Mouse (Mus musculus): ENCODE data around the gene March5. TPM values are rescaled to one million over a fixed set of nuclear protein-coding genes. Genes with fewer than 3 reads are reported as not detected.
"Not testable (repeated sequence)": the region's sequence is repeated elsewhere in the genome, so short reads cannot be mapped to it uniquely, and the experiment has no call there.

The March5 gene
- polyA plus RNA-seq, 1 experiment from 2014 or later: 49.0 TPM

DNA sequence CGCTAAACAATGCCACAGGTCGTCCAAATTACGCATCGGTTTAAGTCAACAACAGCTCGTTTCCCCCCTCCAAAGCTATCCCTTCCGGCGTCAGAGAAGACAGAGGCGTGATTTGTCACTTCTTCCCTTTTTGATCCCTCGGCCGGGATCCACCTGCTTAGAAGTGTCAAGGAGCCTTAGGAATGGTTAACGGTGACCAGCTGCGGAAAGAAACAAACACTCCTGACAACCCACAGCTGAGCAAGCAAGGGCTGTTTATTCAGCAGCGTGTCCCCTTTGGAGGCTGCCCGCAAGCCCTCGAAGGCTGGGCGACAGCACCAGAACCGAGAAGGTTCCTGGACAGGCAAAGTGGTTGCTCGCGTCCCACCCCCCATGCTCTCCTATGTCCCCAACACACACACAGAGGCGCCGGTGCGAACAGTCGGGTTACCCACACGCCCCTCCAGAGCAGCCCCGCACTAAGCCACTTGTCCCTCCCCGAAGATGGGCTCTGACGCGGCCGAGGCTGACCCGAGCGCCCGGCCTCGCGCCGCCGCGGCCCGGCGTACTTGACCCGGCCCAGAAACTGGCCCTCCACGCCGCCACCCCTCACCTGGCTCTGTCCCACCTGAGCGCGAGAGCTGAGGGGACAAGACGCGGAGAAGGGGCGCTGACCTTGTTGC is 571 bp upstream of the March5 start:
- H3K4me1 ChIP-seq (ENCODE audit: control insufficient read depth, insufficient read depth, low read length): peaks cover 15% of the 10 kb centered on the region
- peak overlapping the region; percentile 10; the same call in 1 of the 2 replicates for H3K27ac ChIP-seq (ENCODE audit: low read length)
- H3K4me3 ChIP-seq (ENCODE audit: low read length): peak overlapping the region; percentile 99
- H3K4me2 ChIP-seq (ENCODE audit: low read depth, low read length): peak overlapping the region; percentile 90
- peak; percentile 68 for ATAC-seq
- peaks cover 3% of the 10 kb centered on the region; the same call in 1 of the 2 replicates for H3K36me3 ChIP-seq (ENCODE audit: control insufficient read depth, insufficient read depth, low read length)
- H3K9me3 ChIP-seq (ENCODE audit: control insufficient read depth, low read length): no peaks in the 10 kb centered on the region
- H3K9ac ChIP-seq (ENCODE audit: low read depth, low read length): peak overlapping the region; percentile 98
- under 1% methylated on average over 47 of the region's 47 CpGs for WGBS
- no peaks in the 10 kb centered on the region for H3K27me3 ChIP-seq (replicated peaks; ENCODE audit: control insufficient read depth, insufficient read depth, low read length)

DNA sequence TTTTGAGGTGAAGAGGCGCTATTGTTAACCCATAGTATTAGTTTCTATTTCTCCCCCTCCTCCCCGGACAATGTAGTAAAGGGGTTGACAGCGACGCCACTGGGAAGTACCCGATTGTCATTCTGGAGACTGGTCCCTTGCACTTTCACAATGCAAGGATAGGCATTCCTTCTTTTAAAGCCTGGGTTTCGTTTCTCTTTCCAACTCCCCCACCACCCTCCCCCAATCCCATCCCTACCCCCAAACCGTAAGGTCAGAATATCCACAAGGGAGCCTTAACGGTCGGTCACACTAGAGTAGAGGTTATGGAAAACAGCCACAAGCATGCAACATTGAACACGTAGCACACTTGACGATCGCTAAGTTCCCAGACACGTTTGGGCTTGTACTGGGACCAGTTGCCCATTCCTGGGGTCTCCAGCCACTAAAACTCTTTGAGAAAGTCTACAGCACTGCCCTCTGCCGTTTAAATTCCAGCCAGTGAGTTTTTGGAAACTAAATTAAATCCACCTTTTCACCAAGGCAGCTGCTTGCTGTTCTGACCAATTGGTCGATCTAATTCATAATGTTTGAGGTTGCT is 923 bp downstream of the March5 start, which contains the start of gene Cpeb3:
Cpeb3 (minus strand) TSS at position 426 of the 580 bp plus-strand sequence.
- peak within 1 kb of the TSS; percentile 99 for H3K4me3 ChIP-seq (ENCODE audit: low read length)
- H3K36me3 ChIP-seq (ENCODE audit: control insufficient read depth, insufficient read depth, low read length): peaks cover 3% of the 10 kb centered on the region; the same call in 1 of the 2 replicates
- peaks cover 15% of the 10 kb centered on the region for H3K4me1 ChIP-seq (ENCODE audit: control insufficient read depth, insufficient read depth, low read length)
- no peaks in the 10 kb centered on the region for H3K27me3 ChIP-seq (replicated peaks; ENCODE audit: control insufficient read depth, insufficient read depth, low read length)
- H3K9me3 ChIP-seq (ENCODE audit: control insufficient read depth, low read length): no peaks in the 10 kb centered on the region
- H3K4me2 ChIP-seq (ENCODE audit: low read depth, low read length): peak within 1 kb of the TSS; percentile 79
- WGBS: under 1% methylated on average over 15 of the region's 15 CpGs
- peak within 1 kb of the TSS; percentile 84 for H3K27ac ChIP-seq (ENCODE audit: low read length)
- ATAC-seq: no peak
- H3K9ac ChIP-seq (ENCODE audit: low read depth, low read length): peak within 1 kb of the TSS; percentile 98

DNA sequence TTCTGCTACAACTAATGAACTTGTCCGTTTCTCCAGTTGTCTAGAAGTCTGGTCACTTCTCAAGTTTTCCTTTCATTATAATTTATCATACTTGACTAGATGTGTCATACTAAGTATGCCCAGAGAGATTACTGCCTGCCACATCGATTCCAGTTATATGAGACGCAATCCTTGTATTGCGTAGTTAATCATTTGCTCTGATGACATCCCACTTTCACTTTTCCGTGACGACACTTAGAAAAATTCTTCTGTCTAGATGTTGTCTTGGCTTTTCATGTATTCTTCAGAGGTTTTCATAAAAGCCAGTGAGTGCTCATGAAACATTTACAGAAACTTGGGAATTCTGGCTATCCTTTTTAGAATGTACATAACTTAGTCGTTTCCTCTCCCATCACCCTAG is 1.6 kb downstream of the March5 start:
- H3K27ac ChIP-seq (ENCODE audit: low read length): no peak overlapping the region
- H3K4me2 ChIP-seq (ENCODE audit: low read depth, low read length): peak overlapping the region; percentile 79
- H3K27me3 ChIP-seq (replicated peaks; ENCODE audit: control insufficient read depth, insufficient read depth, low read length): no peaks in the 10 kb centered on the region
- 48% methylated on average over 7 of the region's 7 CpGs for WGBS
- H3K4me3 ChIP-seq (ENCODE audit: low read length): peak overlapping the region; percentile 99
- no peaks in the 10 kb centered on the region for H3K9me3 ChIP-seq (ENCODE audit: control insufficient read depth, low read length)
- no peak overlapping the region; the same call in 1 of the 2 replicates for H3K9ac ChIP-seq (ENCODE audit: low read depth, low read length)
- no peak for ATAC-seq
- H3K4me1 ChIP-seq (ENCODE audit: control insufficient read depth, insufficient read depth, low read length): peaks cover 15% of the 10 kb centered on the region
- peaks cover 3% of the 10 kb centered on the region; the same call in 1 of the 2 replicates for H3K36me3 ChIP-seq (ENCODE audit: control insufficient read depth, insufficient read depth, low read length)

- no peak for ATAC-seq
- peaks cover 15% of the 10 kb centered on the region for H3K4me1 ChIP-seq (ENCODE audit: control insufficient read depth, insufficient read depth, low read length)
- H3K9ac ChIP-seq (ENCODE audit: low read depth, low read length): no peak overlapping the region
- H3K27me3 ChIP-seq (replicated peaks; ENCODE audit: control insufficient read depth, insufficient read depth, low read length): no peaks in the 10 kb centered on the region
- H3K9me3 ChIP-seq (ENCODE audit: control insufficient read depth, low read length): no peaks in the 10 kb centered on the region
- peaks cover 3% of the 10 kb centered on the region; the same call in 1 of the 2 replicates for H3K36me3 ChIP-seq (ENCODE audit: control insufficient read depth, insufficient read depth, low read length)
- no peak overlapping the region for H3K27ac ChIP-seq (ENCODE audit: low read length)
- H3K4me2 ChIP-seq (ENCODE audit: low read depth, low read length): no peak overlapping the region
- WGBS: 80% methylated on average over 8 of the region's 8 CpGs
- H3K4me3 ChIP-seq (ENCODE audit: low read length): no peak overlapping the region
Measured at GRCm38 (mm10) chr19:37209467-37210128, 2.3 kb downstream of the March5 start.

DNA sequence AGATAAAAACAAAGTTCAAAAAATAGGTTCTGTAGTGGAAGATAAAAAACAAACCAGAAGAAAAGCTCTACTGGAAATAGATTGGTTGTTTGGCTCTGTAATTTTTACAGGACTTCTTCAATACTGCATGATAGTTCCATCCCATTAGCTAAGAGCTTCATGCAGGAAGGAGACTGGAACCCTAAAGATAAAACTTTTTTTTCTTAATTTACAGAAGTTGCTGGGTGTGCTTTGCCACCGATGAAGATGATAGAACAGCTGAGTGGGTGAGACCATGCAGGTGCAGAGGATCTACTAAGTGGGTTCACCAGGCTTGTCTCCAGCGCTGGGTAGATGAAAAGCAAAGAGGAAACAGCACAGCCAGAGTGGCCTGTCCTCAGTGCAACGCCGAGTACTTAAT is 3.1 kb downstream of the March5 start:
- 93% methylated on average over 4 of the region's 4 CpGs for WGBS
- Histone ChIP-seq H3K27me3 (replicated peaks; ENCODE audit: control insufficient read depth, insufficient read depth, low read length) (no peaks in the 10 kb centered on the region), H3K4me2 (ENCODE audit: low read depth, low read length) (no peak overlapping the region), H3K36me3 (ENCODE audit: control insufficient read depth, insufficient read depth, low read length) (peaks cover 3% of the 10 kb centered on the region; the same call in 1 of the 2 replicates), H3K9me3 (ENCODE audit: control insufficient read depth, low read length) (no peaks in the 10 kb centered on the region), H3K4me3 (ENCODE audit: low read length) (no peak overlapping the region), H3K4me1 (ENCODE audit: control insufficient read depth, insufficient read depth, low read length) (peaks cover 15% of the 10 kb centered on the region), H3K27ac (ENCODE audit: low read length) (no peak overlapping the region), H3K9ac (ENCODE audit: low read depth, low read length) (no peak overlapping the region)
- ATAC-seq: no peak

DNA sequence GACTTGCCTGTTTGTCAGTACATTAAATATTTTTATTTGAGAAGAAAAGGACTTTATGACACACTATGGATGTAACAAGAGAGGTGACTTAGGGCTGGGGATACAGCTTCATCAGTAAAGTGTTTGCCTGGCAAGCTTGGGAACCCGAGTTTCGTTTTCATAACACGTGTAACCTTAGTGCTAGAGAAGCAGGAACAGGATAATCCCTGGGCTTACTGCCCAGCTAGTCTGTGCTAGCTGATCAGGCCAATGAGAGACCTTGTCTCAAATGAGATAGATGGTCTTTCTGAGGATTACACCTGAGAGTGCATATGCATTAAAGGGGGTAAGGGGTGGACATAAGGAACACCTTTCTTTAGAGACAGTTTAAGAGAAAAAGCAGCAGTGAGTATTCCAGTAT is 4.1 kb downstream of the March5 start:
- Histone ChIP-seq H3K4me3 (ENCODE audit: low read length) (no peak overlapping the region), H3K36me3 (ENCODE audit: control insufficient read depth, insufficient read depth, low read length) (peaks cover 6% of the 10 kb centered on the region; the same call in 1 of the 2 replicates), H3K9me3 (ENCODE audit: control insufficient read depth, low read length) (no peaks in the 10 kb centered on the region), H3K4me2 (ENCODE audit: low read depth, low read length) (no peak overlapping the region), H3K27ac (ENCODE audit: low read length) (no peak overlapping the region), H3K27me3 (replicated peaks; ENCODE audit: control insufficient read depth, insufficient read depth, low read length) (no peaks in the 10 kb centered on the region), H3K9ac (ENCODE audit: low read depth, low read length) (no peak overlapping the region), H3K4me1 (ENCODE audit: control insufficient read depth, insufficient read depth, low read length) (peaks cover 15% of the 10 kb centered on the region)
- 88% methylated on average over 3 of the region's 3 CpGs for WGBS
- ATAC-seq: no peak

GRCm38 (mm10) chr19:37214711-37215110 is 7.4 kb downstream of the March5 start:
- 0 out of 2 replicates have a peak, but pooled peaks cover under 1% of the 10 kb centered on the region for H3K4me1 ChIP-seq (ENCODE audit: control insufficient read depth, insufficient read depth, low read length)
- H3K27ac ChIP-seq (ENCODE audit: low read length): no peak overlapping the region
- peaks cover 12% of the 10 kb centered on the region for H3K36me3 ChIP-seq (ENCODE audit: control insufficient read depth, insufficient read depth, low read length)
- H3K4me2 ChIP-seq (ENCODE audit: low read depth, low read length): no peak overlapping the region
- H3K4me3 ChIP-seq (ENCODE audit: low read length): no peak overlapping the region
- no peaks in the 10 kb centered on the region for H3K9me3 ChIP-seq (ENCODE audit: control insufficient read depth, low read length)
- H3K27me3 ChIP-seq (replicated peaks; ENCODE audit: control insufficient read depth, insufficient read depth, low read length): no peaks in the 10 kb centered on the region
- no peak for ATAC-seq
- no peak overlapping the region for H3K9ac ChIP-seq (ENCODE audit: low read depth, low read length)
- 66% methylated on average over 2 of the region's 2 CpGs for WGBS

DNA sequence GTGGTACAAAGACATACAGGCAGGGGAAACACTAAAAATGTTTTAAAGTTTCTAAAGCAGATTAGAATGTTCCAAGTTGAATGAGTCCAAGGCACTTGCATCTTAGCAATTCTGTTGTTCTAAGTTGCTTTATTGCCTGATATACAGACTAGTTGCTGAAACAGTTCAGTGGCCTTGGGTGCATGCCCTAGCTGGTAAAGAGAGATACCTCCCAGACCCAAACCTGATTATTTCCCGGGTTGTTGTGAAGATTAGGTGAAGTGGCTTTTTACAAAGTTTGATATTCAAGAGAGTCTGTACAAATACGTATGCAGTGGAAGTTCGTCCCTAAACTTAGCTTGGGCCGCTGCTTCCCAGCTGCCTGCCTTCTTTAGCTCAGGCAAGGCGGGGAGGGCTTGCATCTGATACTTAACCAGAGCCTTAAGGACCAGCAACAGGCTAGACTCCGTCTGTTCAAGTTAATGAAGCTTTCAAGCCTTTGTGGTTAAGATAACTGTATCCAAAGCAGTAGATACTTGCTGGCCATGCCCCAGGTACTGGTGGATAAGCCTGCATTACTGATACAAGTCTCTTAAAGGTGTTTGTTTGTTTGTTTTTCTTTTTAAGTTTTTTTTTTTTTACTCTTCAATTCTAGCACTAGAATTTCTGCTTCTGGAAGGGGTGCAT is 18.0 kb downstream of the March5 start:
- Histone ChIP-seq H3K27ac (ENCODE audit: low read length) (no peak overlapping the region), H3K4me2 (ENCODE audit: low read depth, low read length) (no peak overlapping the region), H3K4me3 (ENCODE audit: low read length) (no peak overlapping the region), H3K36me3 (ENCODE audit: control insufficient read depth, insufficient read depth, low read length) (peaks cover 3% of the 10 kb centered on the region; the same call in 1 of the 2 replicates), H3K4me1 (ENCODE audit: control insufficient read depth, insufficient read depth, low read length) (no peaks in the 10 kb centered on the region), H3K9me3 (ENCODE audit: control insufficient read depth, low read length) (no peaks in the 10 kb centered on the region), H3K9ac (ENCODE audit: low read depth, low read length) (no peak overlapping the region), H3K27me3 (replicated peaks; ENCODE audit: control insufficient read depth, insufficient read depth, low read length) (no peaks in the 10 kb centered on the region)
- no peak for ATAC-seq
- 88% methylated on average over 6 of the region's 6 CpGs for WGBS

DNA sequence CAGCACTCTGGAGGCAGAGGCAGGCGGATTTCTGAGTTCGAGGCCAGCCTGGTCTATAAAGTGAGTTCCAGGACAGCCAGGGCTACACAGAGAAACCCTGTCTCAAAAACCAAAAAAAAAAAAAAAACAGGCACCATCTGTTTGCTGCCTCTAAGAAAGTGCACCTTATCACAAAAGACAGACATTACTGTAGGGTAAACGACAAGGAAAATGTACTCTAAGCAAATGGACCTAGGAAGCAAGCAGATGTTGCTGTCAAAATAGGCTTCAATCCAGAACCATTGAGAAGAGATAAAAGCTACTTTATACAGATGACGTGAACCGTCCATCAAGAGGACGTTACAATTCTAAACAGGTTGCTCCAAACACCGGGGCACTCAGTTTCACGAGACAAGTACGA is 25.3 kb downstream of the March5 start:
- H3K27ac ChIP-seq (ENCODE audit: low read length); H3K4me3 ChIP-seq (ENCODE audit: low read length); ATAC-seq; H3K9ac ChIP-seq (ENCODE audit: low read depth, low read length); H3K36me3 ChIP-seq (ENCODE audit: control insufficient read depth, insufficient read depth, low read length); H3K9me3 ChIP-seq (ENCODE audit: control insufficient read depth, low read length); H3K4me1 ChIP-seq (ENCODE audit: control insufficient read depth, insufficient read depth, low read length); H3K4me2 ChIP-seq (ENCODE audit: low read depth, low read length): not testable (repeated sequence)
- H3K27me3 ChIP-seq (replicated peaks; ENCODE audit: control insufficient read depth, insufficient read depth, low read length): peaks cover 18% of the 10 kb centered on the region
- WGBS: 67% methylated on average over 9 of the region's 9 CpGs

Measured in intestine, embryonic 16.5 days (tissue).